Mouse (Mus musculus) C2C12 (cell line): ENCODE data around the gene Gm20696. TPM values are rescaled to one million over a fixed set of nuclear protein-coding genes. Genes with fewer than 3 reads are reported as not detected.

Experiments used
- H3K27me3 ChIP-seq: one replicate; pipeline ENCODE4 v1.6.1; 2011; ENCODE audit not compliant: control insufficient read depth, insufficient read depth, insufficient read length
- H3K36me3 ChIP-seq: one replicate; pipeline ENCODE4 v1.6.1; 2011; ENCODE audit not compliant: control insufficient read depth, insufficient read depth
- H3K4me3 ChIP-seq: one replicate; pipeline ENCODE4 v1.5.1; 2011; ENCODE audit warnings: mild to moderate bottlenecking, control low read depth; ENCODE audit not compliant: poor library complexity, insufficient read depth, severe bottlenecking
- H3K79me2 ChIP-seq: one replicate; pipeline ENCODE4 v1.6.1; 2011; ENCODE audit not compliant: control insufficient read depth, insufficient read depth
- H3K79me3 ChIP-seq: one replicate; pipeline ENCODE4 v1.6.1; 2011; ENCODE audit warnings: low read depth, control low read depth
- H3ac ChIP-seq: one replicate; pipeline ENCODE3; 2011; ENCODE audit warnings: low read depth; ENCODE audit not compliant: control insufficient read depth, insufficient read length
- CEBPB ChIP-seq: IDR thresholded peaks from one replicate; pipeline ENCODE4 v1.6.1; 2011; ENCODE audit warnings: low read depth, mild to moderate bottlenecking, control low read depth, moderate library complexity
- CTCF ChIP-seq: IDR thresholded peaks from one replicate; pipeline ENCODE4 v1.5.1; 2011; ENCODE audit not compliant: control insufficient read depth, insufficient read depth, insufficient read length
- FOSL1 ChIP-seq: IDR thresholded peaks from one replicate; pipeline ENCODE4 v1.8.0; 2011; ENCODE audit warnings: mild to moderate bottlenecking, low read length; ENCODE audit not compliant: poor library complexity, insufficient read depth, severe bottlenecking
- MAX ChIP-seq: IDR thresholded peaks from one replicate; pipeline ENCODE4 v1.6.1; 2011; ENCODE audit warnings: mild to moderate bottlenecking, control low read depth
- MYOD1 ChIP-seq: IDR thresholded peaks from one replicate; pipeline ENCODE4 v1.6.1; 2011; ENCODE audit warnings: low read depth; ENCODE audit not compliant: control insufficient read depth, insufficient read length
- MYOG ChIP-seq: IDR thresholded peaks from one replicate; pipeline ENCODE4 v1.6.1; 2011; ENCODE audit not compliant: control insufficient read depth, insufficient read length; ENCODE audit errors: extremely low read depth
- USF1 ChIP-seq: IDR thresholded peaks from one replicate; pipeline ENCODE4 v1.6.1; 2011; ENCODE audit warnings: low read depth, mild to moderate bottlenecking, control low read depth, moderate library complexity
- polyA plus RNA-seq: library from polyadenylated mRNA; unstranded; fragments of >200 nt; fragmentation: generic; extraction: Trizol; gene quantifications from one replicate; pipeline ENCODE4 v1.2.1, GENCODE M21; 2012; ENCODE audit warnings: missing spikeins

Gene Gm20696
- polyA plus RNA-seq, 1 experiment = 0.20 TPM

GRCm38 (mm10) chr6:99572071-99572470 is 94.5 kb downstream of the Gm20696 start:
- Histone ChIP-seq H3K79me2 (no peaks in the 10 kb centered on the region), H3K79me3 (no peaks in the 10 kb centered on the region), H3K27me3 (no peaks in the 10 kb centered on the region), H3ac (no peak overlapping the region), H3K36me3 (no peaks in the 10 kb centered on the region), H3K4me3 (no peak overlapping the region)
- TF ChIP-seq CTCF (no peak), FOSL1 (no peak), CEBPB (no peak), MYOG (no peak), MAX (no peak), MYOD1 (no peak), USF1 (no peak)

GRCm38 (mm10) chr6:99566921-99567320 is 99.7 kb downstream of the Gm20696 start:
- TF ChIP-seq CTCF (no peak), USF1 (no peak), MAX (no peak), MYOG (no peak), MYOD1 (no peak), FOSL1 (no peak), CEBPB (no peak)
- H3ac ChIP-seq = no peak overlapping the region
- no peak overlapping the region for H3K4me3 ChIP-seq
- no peaks in the 10 kb centered on the region for H3K79me3 ChIP-seq
- no peaks in the 10 kb centered on the region for H3K36me3 ChIP-seq
- no peaks in the 10 kb centered on the region for H3K27me3 ChIP-seq
- no peaks in the 10 kb centered on the region for H3K79me2 ChIP-seq

GRCm38 (mm10) chr6:99564766-99565165 is 101.8 kb downstream of the Gm20696 start:
- no peaks in the 10 kb centered on the region for H3K27me3 ChIP-seq
- no peaks in the 10 kb centered on the region for H3K79me3 ChIP-seq
- H3K4me3 ChIP-seq = no peak overlapping the region
- no peaks in the 10 kb centered on the region for H3K36me3 ChIP-seq
- no peaks in the 10 kb centered on the region for H3K79me2 ChIP-seq
- TF ChIP-seq CEBPB = no peak
- no peak for TF ChIP-seq MYOG
- TF ChIP-seq MAX = no peak
- no peak for TF ChIP-seq MYOD1
- TF ChIP-seq CTCF = no peak
- no peak for TF ChIP-seq FOSL1
- TF ChIP-seq USF1 = no peak
- H3ac ChIP-seq = no peak overlapping the region

- Histone ChIP-seq H3K4me3 (no peak overlapping the region), H3ac (no peak overlapping the region), H3K36me3 (no peaks in the 10 kb centered on the region), H3K79me3 (no peaks in the 10 kb centered on the region), H3K27me3 (no peaks in the 10 kb centered on the region), H3K79me2 (no peaks in the 10 kb centered on the region)
- TF ChIP-seq USF1 (no peak), MYOD1 (no peak), CTCF (no peak), MYOG (no peak), MAX (no peak)
Observed at GRCm38 (mm10) chr6:99556950-99557349, 109.6 kb downstream of the Gm20696 start.

- Histone ChIP-seq H3K4me3 (no peak overlapping the region), H3ac (no peak overlapping the region), H3K79me2 (no peaks in the 10 kb centered on the region), H3K79me3 (no peaks in the 10 kb centered on the region), H3K36me3 (no peaks in the 10 kb centered on the region), H3K27me3 (no peaks in the 10 kb centered on the region)
- TF ChIP-seq FOSL1 = no peak
- no peak for TF ChIP-seq USF1
- no peak for TF ChIP-seq MAX
- no peak for TF ChIP-seq MYOD1
- TF ChIP-seq CTCF = no peak
- no peak for TF ChIP-seq MYOG
- no peak for TF ChIP-seq CEBPB
Observed at GRCm38 (mm10) chr6:99552816-99553215, 113.8 kb downstream of the Gm20696 start.

GRCm38 (mm10) chr6:99546416-99546815 is 120.2 kb downstream of the Gm20696 start:
- TF ChIP-seq MYOD1 (no peak), CTCF (no peak), FOSL1 (no peak), MAX (no peak), MYOG (no peak), CEBPB (no peak), USF1 (no peak)
- H3K4me3 ChIP-seq = no peak overlapping the region
- no peaks in the 10 kb centered on the region for H3K36me3 ChIP-seq
- H3ac ChIP-seq = no peak overlapping the region
- no peaks in the 10 kb centered on the region for H3K79me3 ChIP-seq
- H3K27me3 ChIP-seq = no peaks in the 10 kb centered on the region
- H3K79me2 ChIP-seq = no peaks in the 10 kb centered on the region
